Mouse (Mus musculus): ENCODE measurements around the gene Rab40c.

DNA sequence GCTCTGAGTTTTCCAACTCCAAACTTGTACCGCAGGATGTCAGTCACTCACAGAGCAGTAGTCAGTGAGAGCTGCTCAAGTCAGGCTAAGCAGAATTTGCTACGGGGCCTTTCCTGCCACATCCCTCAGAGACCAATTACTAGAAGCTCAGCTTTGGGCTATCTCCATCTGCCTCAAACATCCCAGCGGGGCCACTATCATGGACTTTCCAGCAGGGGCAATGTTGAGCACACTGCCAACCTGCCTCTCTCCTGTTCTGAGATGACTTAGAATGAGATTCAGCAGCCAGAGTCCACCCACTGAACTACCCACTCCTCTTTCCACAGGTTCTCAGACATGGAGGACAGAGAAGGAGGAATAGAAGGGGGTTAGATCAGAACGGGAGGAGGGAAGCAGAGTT is 33.9 kb downstream of the Rab40c start:
- TF ChIP-seq CTCF (IDR thresholded peaks at IDR 0.05) (peak; percentile 61), EP300 (IDR thresholded peaks at IDR 0.05) (no peak)

Measured in lung, postnatal 0 days (tissue).